Mouse (Mus musculus) forebrain, embryonic 16.5 days (tissue): ENCODE measurements around the gene Pik3r6. TPM values are rescaled to one million over a fixed set of nuclear protein-coding genes. Genes with fewer than 3 reads are reported as not detected.

Source experiments
- ATAC-seq: fragments of 200-750 bp; cut with Nextera tagmentation; 2 replicates; pipeline ENCODE4 v1.8.0; 2017; ENCODE audit warnings: mild to moderate bottlenecking, moderate library complexity
- H3K27ac ChIP-seq: fragments of 300-500 bp; sonication (generic); 2 replicates; pipeline ENCODE4 v1.5.1; 2014; ENCODE audit warnings: low read length, control low read depth
- H3K27me3 ChIP-seq: fragments of 300-500 bp; sonication (generic); replicated peaks from 2 replicates; pipeline ENCODE4 v1.6.1; 2014; ENCODE audit warnings: low read length; ENCODE audit not compliant: control insufficient read depth, insufficient read depth
- H3K36me3 ChIP-seq: fragments of 300-500 bp; sonication (generic); 2 replicates; pipeline ENCODE4 v1.6.1; 2014; ENCODE audit not compliant: control insufficient read depth, insufficient read depth
- H3K4me1 ChIP-seq: fragments of 300-500 bp; sonication (generic); replicated peaks from 2 replicates; pipeline ENCODE4 v1.6.1; 2014; ENCODE audit warnings: low read length; ENCODE audit not compliant: control insufficient read depth, insufficient read depth
- H3K4me2 ChIP-seq: fragments of 300-500 bp; sonication (generic); 2 replicates; pipeline ENCODE4 v1.6.1; 2014; ENCODE audit warnings: mild to moderate bottlenecking, low read length, control low read depth
- H3K4me3 ChIP-seq: fragments of 300-500 bp; sonication (generic); replicated peaks from 2 replicates; pipeline ENCODE4 v1.5.1; 2014; ENCODE audit warnings: mild to moderate bottlenecking, low read length, control low read depth
- H3K9ac ChIP-seq: fragments of 300-500 bp; sonication (generic); replicated peaks from 2 replicates; pipeline ENCODE4 v1.6.1; 2014; ENCODE audit warnings: low read depth, low read length, control low read depth
- H3K9me3 ChIP-seq: fragments of 300-500 bp; sonication (generic); 2 replicates; pipeline ENCODE4 v1.6.1; 2016; ENCODE audit warnings: low read length; ENCODE audit not compliant: control insufficient read depth
- WGBS: fragments of 180-500 bp; shearing (Covaris S2); extraction: QIAGEN DNeasy Blood & Tissue Kit; methylation state at CpG from one replicate; pipeline ENCODE4 v1.1.7; 2014; 5-methylcytosine and 5-hydroxymethylcytosine counted together
- polyA plus RNA-seq: library from polyadenylated mRNA; unstranded; fragments of >200 nt; fragmentation: Nextera tagmentation; extraction: Ambion mirVana; gene quantifications from 2 replicates; pipeline ENCODE4 v1.2.1, GENCODE M21; 2015

Pik3r6 gene
- polyA plus RNA-seq, result 1.8 and 2.2 TPM in 2 replicates

DNA sequence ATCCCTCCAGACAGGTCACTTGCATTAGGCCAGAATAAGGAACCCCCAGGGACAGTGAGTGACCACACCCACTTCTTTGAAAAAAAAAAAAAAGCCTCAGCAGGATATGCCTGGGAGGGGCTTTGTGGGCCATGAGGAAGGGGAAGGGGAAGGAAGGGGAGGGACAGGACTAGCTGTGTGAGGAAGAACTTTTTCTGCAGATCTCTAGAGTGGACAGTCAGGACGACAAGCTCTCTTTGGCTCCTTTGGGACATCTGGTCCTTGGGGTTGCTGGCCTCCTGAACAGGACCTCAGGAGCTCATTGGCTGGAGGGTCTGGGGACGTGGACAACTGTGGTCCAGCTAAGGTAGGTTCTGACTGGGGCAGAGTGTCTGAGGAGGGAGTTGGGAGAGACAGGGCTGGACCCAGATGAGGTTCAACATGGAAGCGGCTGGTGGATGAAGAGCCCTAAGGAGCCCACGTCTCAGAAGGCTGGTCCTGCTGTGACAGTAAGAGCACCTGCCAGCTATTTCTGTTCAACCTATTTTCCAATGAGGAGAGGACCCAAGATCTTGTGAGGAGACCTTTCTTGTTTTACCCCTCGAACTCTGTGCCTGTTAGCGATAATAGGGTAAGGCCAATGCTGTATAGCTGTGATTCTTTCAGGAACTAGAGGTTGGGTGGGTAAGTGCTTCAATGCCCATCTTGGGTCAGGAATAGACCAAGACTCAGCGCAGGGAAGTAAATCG, at the start of gene Pik3r6:
Pik3r6 (plus strand) TSS at position 118 of the 728 bp plus-strand sequence.
- ATAC-seq, result no peak
- no peak within 1 kb of the TSS for H3K27ac ChIP-seq
- H3K36me3 ChIP-seq, result no peaks in the 10 kb centered on the region
- H3K4me2 ChIP-seq, result no peak within 1 kb of the TSS
- H3K9me3 ChIP-seq, result no peaks in the 10 kb centered on the region
- H3K4me1 ChIP-seq, result no peaks in the 10 kb centered on the region
- WGBS, result 84% methylated on average over 8 of the region's 8 CpGs
- no peak within 1 kb of the TSS for H3K4me3 ChIP-seq
- no peaks in the 10 kb centered on the region for H3K27me3 ChIP-seq
- H3K9ac ChIP-seq, result no peak within 1 kb of the TSS

DNA sequence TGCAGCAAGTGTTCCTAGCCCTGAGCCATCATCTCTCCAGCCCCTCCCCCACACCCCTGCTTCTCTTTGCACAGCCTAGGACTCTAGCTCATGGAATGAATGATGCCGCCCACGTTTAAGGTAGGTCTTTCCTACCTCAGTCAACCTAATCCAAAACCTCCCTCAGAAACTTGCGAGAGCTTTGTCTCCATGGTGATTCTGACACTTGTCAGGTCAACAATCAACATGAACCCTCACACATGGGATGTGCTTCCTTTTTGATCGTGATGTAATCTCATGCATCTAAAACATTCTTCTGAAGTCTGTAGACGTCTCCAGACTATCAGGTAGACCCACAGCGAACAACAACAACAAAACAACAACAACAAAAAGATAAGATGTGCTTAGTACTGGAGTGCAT, 49.5 kb upstream of the Pik3r6 start:
- 73% methylated on average over 6 of the region's 6 CpGs for WGBS

DNA sequence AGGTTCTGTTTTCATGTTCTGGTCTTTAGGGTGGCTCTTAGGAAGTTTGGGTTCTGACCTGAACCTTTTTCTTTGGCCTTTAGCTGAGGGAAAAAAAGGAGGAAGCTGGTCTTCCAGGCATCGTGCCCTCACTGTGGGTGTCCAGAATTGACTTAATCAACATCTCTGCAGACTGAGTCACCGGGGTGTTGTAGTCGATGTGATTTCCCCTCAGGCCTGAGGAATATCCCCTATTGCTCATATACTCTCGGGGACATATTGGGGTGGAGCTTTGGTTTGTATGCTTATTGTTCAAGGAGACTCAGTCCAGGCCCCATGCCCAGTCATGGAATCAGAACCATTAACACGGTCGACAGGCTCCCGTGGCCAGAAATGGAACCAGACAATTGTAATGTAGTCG, 44.7 kb upstream of the Pik3r6 start:
- H3K9ac ChIP-seq, result no peak overlapping the region
- WGBS, result 73% methylated on average over 8 of the region's 8 CpGs
- no peak for ATAC-seq
- no peaks in the 10 kb centered on the region for H3K27me3 ChIP-seq
- no peaks in the 10 kb centered on the region for H3K4me1 ChIP-seq
- no peaks in the 10 kb centered on the region for H3K36me3 ChIP-seq
- no peak overlapping the region for H3K27ac ChIP-seq
- no peaks in the 10 kb centered on the region for H3K9me3 ChIP-seq
- no peak overlapping the region for H3K4me2 ChIP-seq
- no peak overlapping the region for H3K4me3 ChIP-seq

More for the DNA sequence above, 49.5 kb upstream of the Pik3r6 start:
- no peak overlapping the region for H3K4me2 ChIP-seq
- H3K4me3 ChIP-seq, result no peak overlapping the region
- no peaks in the 10 kb centered on the region for H3K36me3 ChIP-seq
- H3K27me3 ChIP-seq, result no peaks in the 10 kb centered on the region
- ATAC-seq, result no peak
- H3K4me1 ChIP-seq, result no peaks in the 10 kb centered on the region
- no peak overlapping the region for H3K27ac ChIP-seq
- no peaks in the 10 kb centered on the region for H3K9me3 ChIP-seq
- H3K9ac ChIP-seq, result no peak overlapping the region

- Histone ChIP-seq H3K27ac (no peak overlapping the region), H3K4me3 (no peak overlapping the region), H3K4me1 (no peaks in the 10 kb centered on the region), H3K4me2 (no peak overlapping the region), H3K27me3 (no peaks in the 10 kb centered on the region), H3K9me3 (no peaks in the 10 kb centered on the region), H3K9ac (no peak overlapping the region), H3K36me3 (no peaks in the 10 kb centered on the region)
- whole genome bisulfite sequencing, result 77% methylated on average over 5 of the region's 5 CpGs
- no peak for ATAC-seq
Measured at GRCm38 (mm10) chr11:68459021-68459420, 43.8 kb upstream of the Pik3r6 start.

GRCm38 (mm10) chr11:68459486-68459885, 43.3 kb upstream of the Pik3r6 start:
- H3K27ac ChIP-seq, result no peak overlapping the region
- no peaks in the 10 kb centered on the region for H3K36me3 ChIP-seq
- no peaks in the 10 kb centered on the region for H3K4me1 ChIP-seq
- no peaks in the 10 kb centered on the region for H3K27me3 ChIP-seq
- H3K4me2 ChIP-seq, result no peak overlapping the region
- H3K4me3 ChIP-seq, result no peak overlapping the region
- H3K9ac ChIP-seq, result no peak overlapping the region
- ATAC-seq, result no peak
- no peaks in the 10 kb centered on the region for H3K9me3 ChIP-seq
- 81% methylated on average over 5 of the region's 5 CpGs for WGBS

DNA sequence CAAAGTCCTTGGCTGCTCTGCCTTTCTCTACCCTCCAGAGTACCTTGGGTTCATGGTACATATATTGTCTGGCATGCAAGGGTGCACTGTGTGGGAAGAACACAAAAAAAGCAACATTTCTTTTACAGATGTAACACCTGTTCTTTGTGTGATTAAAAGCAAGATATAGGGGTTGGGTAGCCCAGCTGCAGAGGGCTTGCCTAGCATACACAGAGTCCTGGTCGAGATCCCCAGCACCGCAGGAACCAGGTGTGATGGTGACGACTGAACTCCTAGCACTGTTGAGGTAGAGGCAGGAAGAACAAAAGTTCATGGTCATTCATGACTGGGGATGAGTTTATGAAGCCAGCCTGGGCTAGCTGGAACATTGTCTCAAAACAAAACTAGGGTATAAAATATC, 40.1 kb upstream of the Pik3r6 start:
- Histone ChIP-seq H3K4me1 (no peaks in the 10 kb centered on the region), H3K9me3 (no peaks in the 10 kb centered on the region), H3K27me3 (no peaks in the 10 kb centered on the region), H3K4me2 (no peak overlapping the region), H3K36me3 (no peaks in the 10 kb centered on the region), H3K27ac (no peak overlapping the region), H3K4me3 (no peak overlapping the region), H3K9ac (no peak overlapping the region)
- 80% methylated on average over 3 of the region's 3 CpGs for WGBS
- no peak for ATAC-seq

GRCm38 (mm10) chr11:68464260-68464659, 38.6 kb upstream of the Pik3r6 start:
- no peak overlapping the region for H3K4me2 ChIP-seq
- no peaks in the 10 kb centered on the region for H3K36me3 ChIP-seq
- WGBS, result 86% methylated on average over 5 of the region's 5 CpGs
- no peaks in the 10 kb centered on the region for H3K27me3 ChIP-seq
- no peak overlapping the region for H3K9ac ChIP-seq
- H3K27ac ChIP-seq, result no peak overlapping the region
- H3K4me1 ChIP-seq, result no peaks in the 10 kb centered on the region
- ATAC-seq, result no peak
- no peaks in the 10 kb centered on the region for H3K9me3 ChIP-seq
- no peak overlapping the region for H3K4me3 ChIP-seq

GRCm38 (mm10) chr11:68465090-68465489, 37.7 kb upstream of the Pik3r6 start:
- H3K36me3 ChIP-seq, result no peaks in the 10 kb centered on the region
- H3K4me3 ChIP-seq, result no peak overlapping the region
- no peaks in the 10 kb centered on the region for H3K4me1 ChIP-seq
- H3K9ac ChIP-seq, result no peak overlapping the region
- ATAC-seq, result no peak
- H3K27ac ChIP-seq, result no peak overlapping the region
- 83% methylated on average over 2 of the region's 2 CpGs for WGBS
- H3K4me2 ChIP-seq, result no peak overlapping the region
- H3K9me3 ChIP-seq, result no peaks in the 10 kb centered on the region
- no peaks in the 10 kb centered on the region for H3K27me3 ChIP-seq

DNA sequence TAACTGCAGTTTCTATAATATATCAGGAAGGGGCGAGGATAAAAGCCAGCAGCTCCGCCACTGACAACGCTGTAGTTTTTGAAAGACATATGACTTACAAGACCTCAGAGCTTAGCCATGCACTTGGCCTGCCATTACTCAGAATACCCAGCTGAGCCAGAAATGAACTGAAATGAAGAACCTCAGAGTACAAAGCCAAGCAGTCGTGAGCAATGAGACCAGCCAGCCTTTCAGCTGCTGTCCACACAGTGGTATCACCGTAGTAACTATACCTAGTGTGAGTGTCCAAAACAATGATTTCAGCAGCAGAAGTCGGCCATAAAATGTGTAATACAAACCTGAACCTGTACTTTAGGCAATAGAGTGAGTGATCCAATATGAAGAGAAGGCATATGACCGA, 35.4 kb upstream of the Pik3r6 start:
- Histone ChIP-seq H3K4me2 (no peak overlapping the region), H3K4me3 (no peak overlapping the region), H3K9ac (no peak overlapping the region), H3K36me3 (no peaks in the 10 kb centered on the region), H3K4me1 (no peaks in the 10 kb centered on the region), H3K27ac (no peak overlapping the region), H3K27me3 (no peaks in the 10 kb centered on the region), H3K9me3 (no peaks in the 10 kb centered on the region)
- WGBS, result 83% methylated on average over 7 of the region's 7 CpGs
- no peak for ATAC-seq
